ENCODE assay signal across 13 mouse cellular contexts in genomic region chr17:63029105-63029504, GRCm38 (mm10).
"Had no signal": no experiment of that assay in that cellular context is flagged by ENCODE, and none has a peak within 500 bp of the region (broad histone marks: within the 10 kb centered on the region; RNA-seq: fewer than 3 reads in every experiment).

No protein-coding gene starts in this region.

- H3K9me3 ChIP-seq: kidney, embryonic 15.5 days; liver, embryonic 13.5 days had no signal

- H3K27ac ChIP-seq: kidney, embryonic 15.5 days; left cerebral cortex, adult 2 months; liver, embryonic 13.5 days had no signal

- H3K4me1 ChIP-seq: liver, embryonic 13.5 days had no signal

- DNase-seq: kidney, postnatal 10 days; kidney, postnatal 36 days; layer of hippocampus, postnatal 36 days; liver, embryonic 13.5 days; lung, adult 2 months; lung, postnatal 14 days; lung, postnatal 4 days; midbrain, embryonic 14.5 days; thymus, adult 18-20 months; thymus, postnatal 36 days had no signal

- H3K36me3 ChIP-seq: kidney, embryonic 15.5 days; liver, embryonic 13.5 days had no signal

- H3K9ac ChIP-seq: kidney, embryonic 15.5 days; liver, embryonic 13.5 days had no signal

- H3K27me3 ChIP-seq: kidney, embryonic 15.5 days; liver, embryonic 13.5 days had no signal

- H3K4me3 ChIP-seq: kidney, embryonic 15.5 days; left cerebral cortex, adult 2 months; liver, embryonic 13.5 days had no signal

- H3K4me2 ChIP-seq: kidney, embryonic 15.5 days; liver, embryonic 13.5 days; midbrain, embryonic 11.5 days had no signal
